Mouse (Mus musculus): ENCODE measurements around the gene Enox1. TPM values are rescaled to one million over a fixed set of nuclear protein-coding genes. Genes with fewer than 3 reads are reported as not detected.

Enox1 gene
- polyA plus RNA-seq, 1 experiment = 3.1 TPM

DNA sequence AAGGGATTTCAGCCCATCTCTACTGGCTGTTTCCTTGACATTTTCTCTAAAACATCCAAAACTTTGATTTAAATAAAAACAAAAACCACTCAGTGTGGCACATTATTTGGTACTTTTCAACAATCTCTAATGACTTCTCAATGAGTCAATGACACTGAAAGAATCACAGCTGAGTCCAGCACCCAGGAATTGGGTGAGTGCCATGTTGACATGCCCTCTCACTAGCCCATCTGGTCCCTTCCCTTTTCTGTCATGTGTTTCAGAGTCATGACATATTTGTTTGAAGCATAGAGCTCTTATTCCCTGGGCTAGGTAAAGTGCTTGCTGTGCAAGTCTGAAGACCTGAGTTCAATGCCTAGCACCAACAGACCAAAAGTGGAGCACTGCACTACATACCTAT lies 582.8 kb downstream of the Enox1 start:
- Histone ChIP-seq H3K36me3 (ENCODE audit: control insufficient read depth, insufficient read depth, low read length, poor library complexity, severe bottlenecking) (no peaks in the 10 kb centered on the region), H3K9ac (ENCODE audit: low read depth, poor library complexity, severe bottlenecking) (no peak overlapping the region), H3K4me3 (ENCODE audit: low read depth, low read length) (no peak overlapping the region), H3K27me3 (ENCODE audit: control insufficient read depth, insufficient read depth, low read length, poor library complexity, severe bottlenecking) (no peaks in the 10 kb centered on the region; the same call in 1 of the 2 replicates), H3K4me1 (ENCODE audit: control insufficient read depth, insufficient read depth, low read length) (no peaks in the 10 kb centered on the region), H3K9me3 (replicated peaks; ENCODE audit: control insufficient read depth, insufficient read depth, low read length, poor library complexity, severe bottlenecking) (no peaks in the 10 kb centered on the region), H3K27ac (ENCODE audit: insufficient read depth, low read length) (no peak overlapping the region)
- no peak for TF ChIP-seq CTCF (IDR thresholded peaks at IDR 0.05; ENCODE audit: low read depth, low read length)
- no peak for TF ChIP-seq POLR2A (IDR thresholded peaks at IDR 0.05; ENCODE audit: insufficient read depth, low read length)
- TF ChIP-seq EP300 (IDR thresholded peaks at IDR 0.05; ENCODE audit: insufficient read depth, low read depth, low read length) = no peak

DNA sequence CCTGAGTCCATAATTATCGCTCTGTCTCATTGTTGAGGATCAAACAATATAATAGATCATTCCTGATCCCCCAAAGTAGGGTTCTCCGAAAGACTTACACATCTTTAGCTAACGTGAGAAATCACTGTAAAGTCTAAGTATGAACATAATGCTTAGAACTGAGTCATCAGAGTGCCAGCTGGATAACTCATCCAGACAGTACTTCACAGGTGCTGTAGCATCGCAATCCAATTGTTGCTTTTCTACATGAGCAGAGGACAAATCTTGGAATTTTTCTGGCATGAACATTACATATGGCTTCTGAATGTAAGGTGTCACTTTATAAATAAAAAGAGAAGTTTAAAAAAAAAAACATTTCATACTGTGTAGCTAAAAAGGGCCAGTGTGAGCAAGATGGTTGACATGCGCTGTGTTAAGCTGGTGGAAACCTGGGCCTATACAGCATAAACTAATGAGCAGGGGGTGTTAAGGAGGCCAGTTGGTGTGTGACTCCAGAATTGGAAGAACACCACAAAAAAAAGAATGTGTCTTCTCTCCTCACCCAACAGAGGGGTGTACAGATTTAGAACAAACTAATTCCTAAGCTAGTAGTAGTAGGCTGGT lies 588.2 kb downstream of the Enox1 start:
- no peak for TF ChIP-seq EP300 (IDR thresholded peaks at IDR 0.05; ENCODE audit: insufficient read depth, low read depth, low read length)
- no peak for TF ChIP-seq CTCF (IDR thresholded peaks at IDR 0.05; ENCODE audit: low read depth, low read length)
- TF ChIP-seq POLR2A (IDR thresholded peaks at IDR 0.05; ENCODE audit: insufficient read depth, low read length) = no peak

DNA sequence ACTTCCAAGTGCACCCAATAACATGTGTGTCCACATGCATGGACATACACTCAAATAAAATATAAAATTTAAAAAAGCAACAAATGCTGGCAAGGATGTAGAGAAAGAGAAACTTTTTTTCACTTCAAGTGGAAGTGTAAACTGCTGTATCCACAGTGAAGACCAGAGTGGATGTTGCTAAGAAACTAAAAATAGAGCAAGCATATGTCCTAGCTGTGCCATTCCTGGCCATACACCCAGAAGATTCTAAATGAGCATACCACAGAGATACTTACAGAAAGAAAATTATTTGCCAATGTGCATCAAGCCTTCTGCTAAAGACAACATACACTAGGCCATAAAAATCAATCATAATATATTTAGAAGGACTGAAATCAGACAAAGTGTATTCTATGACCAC lies 592.4 kb downstream of the Enox1 start:
- no peak overlapping the region for H3K9ac ChIP-seq (ENCODE audit: low read depth, poor library complexity, severe bottlenecking)
- no peaks in the 10 kb centered on the region for H3K4me1 ChIP-seq (ENCODE audit: control insufficient read depth, insufficient read depth, low read length)
- H3K27me3 ChIP-seq (ENCODE audit: control insufficient read depth, insufficient read depth, low read length, poor library complexity, severe bottlenecking) = no peaks in the 10 kb centered on the region
- H3K36me3 ChIP-seq (ENCODE audit: control insufficient read depth, insufficient read depth, low read length, poor library complexity, severe bottlenecking) = no peaks in the 10 kb centered on the region
- H3K4me3 ChIP-seq (ENCODE audit: low read depth, low read length) = no peak overlapping the region
- H3K27ac ChIP-seq (ENCODE audit: insufficient read depth, low read length) = no peak overlapping the region
- TF ChIP-seq CTCF (IDR thresholded peaks at IDR 0.05; ENCODE audit: low read depth, low read length) (no peak), EP300 (IDR thresholded peaks at IDR 0.05; ENCODE audit: insufficient read depth, low read depth, low read length) (no peak), POLR2A (IDR thresholded peaks at IDR 0.05; ENCODE audit: insufficient read depth, low read length) (no peak)
- no peaks in the 10 kb centered on the region for H3K9me3 ChIP-seq (replicated peaks; ENCODE audit: control insufficient read depth, insufficient read depth, low read length, poor library complexity, severe bottlenecking)

More for the DNA sequence above, 588.2 kb downstream of the Enox1 start:
- Histone ChIP-seq H3K27me3 (ENCODE audit: control insufficient read depth, insufficient read depth, low read length, poor library complexity, severe bottlenecking) (no peaks in the 10 kb centered on the region), H3K9ac (ENCODE audit: low read depth, poor library complexity, severe bottlenecking) (no peak overlapping the region), H3K36me3 (ENCODE audit: control insufficient read depth, insufficient read depth, low read length, poor library complexity, severe bottlenecking) (no peaks in the 10 kb centered on the region), H3K9me3 (replicated peaks; ENCODE audit: control insufficient read depth, insufficient read depth, low read length, poor library complexity, severe bottlenecking) (no peaks in the 10 kb centered on the region), H3K4me1 (ENCODE audit: control insufficient read depth, insufficient read depth, low read length) (no peaks in the 10 kb centered on the region), H3K27ac (ENCODE audit: insufficient read depth, low read length) (no peak overlapping the region), H3K4me3 (ENCODE audit: low read depth, low read length) (no peak overlapping the region)

Other genes starting within 250 kb of the Enox1 start
- gene Ccdc122, start 120.0 kb upstream of the Enox1 start, polyA plus RNA-seq (2011; ENCODE audit: insufficient read depth, insufficient read length, low read depth, missing spikeins) = 2.0 and 3.7 TPM in 2 replicates
- 6.2 and 6.7 TPM in 2 replicates for gene Lacc1, start 119.9 kb upstream of the Enox1 start, polyA plus RNA-seq (2011; ENCODE audit: insufficient read depth, insufficient read length, low read depth, missing spikeins)

All from ES-Bruce4 (cell line).